Mouse (Mus musculus) liver, postnatal 0 days (tissue): ENCODE data around the gene Il1f9.
"Not testable (repeated sequence)": the region's sequence is repeated elsewhere in the genome, so short reads cannot be mapped to it uniquely, and the experiment has no call there.

ENCODE experiments used
- CTCF ChIP-seq: sonication (generic); IDR thresholded peaks from 2 replicates; pipeline ENCODE4 v1.5.1; 2016; ENCODE audit warnings: antibody characterized with exemption, low read depth
- EP300 ChIP-seq: IDR thresholded peaks from 2 replicates; pipeline ENCODE4 v1.6.1; 2016; ENCODE audit warnings: antibody characterized with exemption, low read depth, mild to moderate bottlenecking

DNA sequence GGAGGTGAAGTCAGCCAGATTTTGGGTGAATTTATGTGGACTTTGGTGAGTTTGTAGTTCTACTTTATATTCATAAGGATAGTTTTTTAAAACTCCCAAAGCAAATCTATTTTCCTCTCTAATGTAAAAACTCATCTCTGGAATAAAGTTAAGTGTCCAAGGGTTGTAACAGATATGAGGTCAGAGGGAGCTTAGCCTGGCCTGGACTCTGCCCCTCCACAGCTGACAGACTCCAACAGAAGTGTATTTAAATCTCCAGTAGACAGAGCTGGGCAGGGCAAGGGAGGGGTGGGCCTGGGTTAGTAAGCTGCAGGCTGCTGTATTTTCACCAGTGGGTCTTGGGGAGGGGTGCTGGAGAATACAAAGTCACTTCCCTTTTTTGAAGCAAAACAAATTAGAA, 2.2 kb upstream of the Il1f9 start:
- not testable (repeated sequence) for TF ChIP-seq CTCF, EP300
